Mouse (Mus musculus) liver, embryonic 13.5 days (tissue): ENCODE results near the gene 4930432K21Rik. TPM values are rescaled to one million over a fixed set of nuclear protein-coding genes. Genes with fewer than 3 reads are reported as not detected.

Experiments used
- ATAC-seq: fragments of 200-750 bp; cut with Nextera tagmentation; 2 replicates; pipeline ENCODE4 v1.8.0; 2017; ENCODE audit warnings: low read depth, mild to moderate bottlenecking, moderate number of reproducible peaks, moderate library complexity
- DNase-seq: peaks from one replicate; pipeline ENCODE4 v3.0.0; 2022
- H3K27ac ChIP-seq: fragments of 300-500 bp; sonication (generic); 2 replicates; pipeline ENCODE4 v1.5.1; 2015; ENCODE audit warnings: moderate library complexity, mild to moderate bottlenecking, inconsistent platforms
- H3K27me3 ChIP-seq: fragments of 300-500 bp; sonication (generic); 2 replicates; pipeline ENCODE4 v1.6.1; 2015; ENCODE audit warnings: mild to moderate bottlenecking, inconsistent platforms
- H3K36me3 ChIP-seq: fragments of 300-500 bp; sonication (generic); 2 replicates; pipeline ENCODE4 v1.6.1; 2015; ENCODE audit warnings: mild to moderate bottlenecking, inconsistent platforms
- H3K4me1 ChIP-seq: fragments of 300-500 bp; sonication (generic); replicated peaks from 2 replicates; pipeline ENCODE4 v1.6.1; 2015; ENCODE audit warnings: inconsistent platforms
- H3K4me2 ChIP-seq: fragments of 300-500 bp; sonication (generic); 2 replicates; pipeline ENCODE4 v1.6.1; 2015; ENCODE audit warnings: inconsistent platforms, mild to moderate bottlenecking, moderate library complexity
- H3K4me3 ChIP-seq: fragments of 300-500 bp; sonication (generic); replicated peaks from 2 replicates; pipeline ENCODE4 v1.5.1; 2015; ENCODE audit warnings: mild to moderate bottlenecking, inconsistent platforms
- H3K9ac ChIP-seq: fragments of 300-500 bp; sonication (generic); 2 replicates; pipeline ENCODE4 v1.6.1; 2015; ENCODE audit warnings: mild to moderate bottlenecking, inconsistent platforms
- H3K9me3 ChIP-seq: fragments of 300-500 bp; sonication (generic); replicated peaks from 2 replicates; pipeline ENCODE4 v1.6.1; 2016; ENCODE audit warnings: inconsistent platforms
- WGBS: fragments of 180-500 bp; shearing (Covaris S2); methylation state at CpG from one replicate; pipeline ENCODE4 v1.1.7; 2015; ENCODE audit not compliant: insufficient replicate concordance; 5-methylcytosine and 5-hydroxymethylcytosine counted together
- polyA plus RNA-seq: library from polyadenylated mRNA; unstranded; fragments of >200 nt; fragmentation: Nextera tagmentation; extraction: Ambion mirVana; gene quantifications from 2 replicates; pipeline ENCODE4 v1.2.1, GENCODE M21; 2015

Gene 4930432K21Rik
- polyA plus RNA-seq, 1 experiment from 2014 or later, result 0.25 TPM

- no peaks in the 10 kb centered on the region for H3K9me3 ChIP-seq
- peaks cover 9% of the 10 kb centered on the region for H3K27me3 ChIP-seq
- peak overlapping the region; percentile 74; the same call in 1 of the 2 replicates for H3K4me2 ChIP-seq
- H3K9ac ChIP-seq, result no peak overlapping the region
- H3K4me1 ChIP-seq, result peaks cover 47% of the 10 kb centered on the region
- no peak overlapping the region for H3K4me3 ChIP-seq
- no peak for DNase-seq
- ATAC-seq, result no peak
- H3K27ac ChIP-seq, result no peak overlapping the region; the same call in 1 of the 2 replicates
- no peaks in the 10 kb centered on the region for H3K36me3 ChIP-seq
- WGBS, result 62% methylated on average over 4 of the region's 4 CpGs
These were observed 45.3 kb downstream of the 4930432K21Rik start for GRCm38 (mm10) chr8:84193161-84193560.

- Histone ChIP-seq H3K27ac (no peak overlapping the region; the same call in 1 of the 2 replicates), H3K4me3 (no peak overlapping the region), H3K9me3 (no peaks in the 10 kb centered on the region), H3K9ac (no peak overlapping the region), H3K4me1 (peaks cover 49% of the 10 kb centered on the region), H3K4me2 (no peak overlapping the region), H3K27me3 (peaks cover 9% of the 10 kb centered on the region), H3K36me3 (no peaks in the 10 kb centered on the region)
- WGBS, result 59% methylated on average over 5 of the region's 5 CpGs
- DNase-seq (no peak), ATAC-seq (no peak)
These were observed 45.7 kb downstream of the 4930432K21Rik start for GRCm38 (mm10) chr8:84193566-84193965.

GRCm38 (mm10) chr8:84194224-84194743 is 46.5 kb downstream of the 4930432K21Rik start:
- DNase-seq, result no peak
- Histone ChIP-seq H3K27ac (no peak overlapping the region), H3K27me3 (peaks cover 9% of the 10 kb centered on the region), H3K36me3 (no peaks in the 10 kb centered on the region), H3K4me1 (peaks cover 53% of the 10 kb centered on the region), H3K4me2 (no peak overlapping the region), H3K9ac (no peak overlapping the region), H3K9me3 (no peaks in the 10 kb centered on the region), H3K4me3 (no peak overlapping the region)
- ATAC-seq, result no peak
- 68% methylated on average over 3 of the region's 3 CpGs for WGBS

- H3K9me3 ChIP-seq, result no peaks in the 10 kb centered on the region
- H3K36me3 ChIP-seq, result no peaks in the 10 kb centered on the region
- peaks cover 66% of the 10 kb centered on the region for H3K4me1 ChIP-seq
- peak overlapping the region; percentile 58 for H3K4me3 ChIP-seq
- peak overlapping the region; percentile 82 for H3K27ac ChIP-seq
- peak overlapping the region; percentile 53 for H3K9ac ChIP-seq
- DNase-seq, result peak; percentile 61
- peaks cover 36% of the 10 kb centered on the region for H3K27me3 ChIP-seq
- no peak for ATAC-seq
- peak overlapping the region; percentile 72 for H3K4me2 ChIP-seq
- WGBS, result 5% methylated on average over 43 of the region's 43 CpGs
These were observed 49.5 kb downstream of the 4930432K21Rik start for GRCm38 (mm10) chr8:84197141-84197921.

- peaks cover 39% of the 10 kb centered on the region for H3K27me3 ChIP-seq
- no peaks in the 10 kb centered on the region for H3K36me3 ChIP-seq
- H3K4me2 ChIP-seq, result peak overlapping the region; percentile 72
- peaks cover 66% of the 10 kb centered on the region for H3K4me1 ChIP-seq
- ATAC-seq (peak; percentile 80), DNase-seq (peak; percentile 89)
- H3K9me3 ChIP-seq, result no peaks in the 10 kb centered on the region
- H3K4me3 ChIP-seq, result peak overlapping the region; percentile 58
- 3% methylated on average over 30 of the region's 30 CpGs for WGBS
- peak overlapping the region; percentile 82 for H3K27ac ChIP-seq
- peak overlapping the region; percentile 53 for H3K9ac ChIP-seq
These were observed 50.3 kb downstream of the 4930432K21Rik start for GRCm38 (mm10) chr8:84197922-84198774.

- H3K9me3 ChIP-seq, result no peaks in the 10 kb centered on the region
These were observed 51.0 kb downstream of the 4930432K21Rik start for GRCm38 (mm10) chr8:84198871-84199270.

GRCm38 (mm10) chr8:84199348-84200125 is 51.7 kb downstream of the 4930432K21Rik start:
- DNase-seq (no peak), ATAC-seq (no peak)
- Histone ChIP-seq H3K9ac (no peak overlapping the region), H3K4me1 (peaks cover 73% of the 10 kb centered on the region), H3K27me3 (peaks cover 40% of the 10 kb centered on the region), H3K36me3 (no peaks in the 10 kb centered on the region), H3K4me2 (peak overlapping the region; percentile 78; the same call in 1 of the 2 replicates), H3K9me3 (no peaks in the 10 kb centered on the region), H3K27ac (peak overlapping the region; percentile 82), H3K4me3 (no peak overlapping the region)
- 47% methylated on average over 11 of the region's 11 CpGs for WGBS

More at GRCm38 (mm10) chr8:84198871-84199270, 51.0 kb downstream of the 4930432K21Rik start:
- DNase-seq (no peak), ATAC-seq (no peak)
- Histone ChIP-seq H3K4me2 (peak overlapping the region; percentile 72), H3K4me1 (peaks cover 68% of the 10 kb centered on the region), H3K4me3 (peak overlapping the region; percentile 58; the same call in 1 of the 2 replicates), H3K36me3 (no peaks in the 10 kb centered on the region), H3K27me3 (peaks cover 37% of the 10 kb centered on the region), H3K9ac (peak overlapping the region; percentile 53; the same call in 1 of the 2 replicates), H3K27ac (peak overlapping the region; percentile 82)
- WGBS, result 38% methylated on average over 4 of the region's 4 CpGs

GRCm38 (mm10) chr8:84200126-84200555 is 52.3 kb downstream of the 4930432K21Rik start:
- Histone ChIP-seq H3K4me3 (peak overlapping the region; percentile 62), H3K36me3 (no peaks in the 10 kb centered on the region), H3K4me1 (peaks cover 73% of the 10 kb centered on the region), H3K9ac (peak overlapping the region; percentile 76; the same call in 1 of the 2 replicates), H3K27ac (peak overlapping the region; percentile 82), H3K4me2 (peak overlapping the region; percentile 78), H3K27me3 (peaks cover 40% of the 10 kb centered on the region), H3K9me3 (no peaks in the 10 kb centered on the region)
- 36% methylated on average over 8 of the region's 8 CpGs for WGBS
- no peak for DNase-seq
- no peak for ATAC-seq

- Histone ChIP-seq H3K27me3 (peaks cover 40% of the 10 kb centered on the region), H3K4me1 (peaks cover 73% of the 10 kb centered on the region), H3K4me2 (peak overlapping the region; percentile 78), H3K36me3 (0 out of 2 replicates have a peak, but pooled peaks cover 5% of the 10 kb centered on the region), H3K9me3 (no peaks in the 10 kb centered on the region), H3K27ac (peak overlapping the region; percentile 82), H3K4me3 (peak overlapping the region; percentile 62), H3K9ac (peak overlapping the region; percentile 76)
- 0 out of 2 replicates have a peak, but pooled peaks have one; percentile 5 for ATAC-seq
- DNase-seq, result peak; percentile 60
- 2% methylated on average over 64 of the region's 70 CpGs for WGBS
These were observed 53.1 kb downstream of the 4930432K21Rik start for GRCm38 (mm10) chr8:84200652-84201544.
